Mouse (Mus musculus): Measurements from ENCODE around the gene Tmem215.

GRCm38 (mm10) chr4:40434388-40434787 lies 37.6 kb upstream of the Tmem215 start:
- no peak for TF ChIP-seq MYOG (IDR thresholded peaks at IDR 0.05; ENCODE audit: control insufficient read depth in 1 of 3, insufficient read depth in 1 of 3, insufficient read length in 2 of 3, low read depth in 2 of 3)
- no peak for TF ChIP-seq E2F4 (IDR thresholded peaks at IDR 0.05; ENCODE audit: insufficient read depth)
- TF ChIP-seq TCF3 (IDR thresholded peaks at IDR 0.05; ENCODE audit: insufficient read length, low read depth) = no peak
- TF ChIP-seq MAX (IDR thresholded peaks at IDR 0.05; ENCODE audit: low read depth) = no peak
- no peak for TF ChIP-seq POLR2A (IDR thresholded peaks at IDR 0.05; ENCODE audit: insufficient read length, low read depth)
- TF ChIP-seq USF1 (IDR thresholded peaks at IDR 0.05; ENCODE audit: low read depth) = no peak
- TF ChIP-seq TCF12 (IDR thresholded peaks at IDR 0.05; ENCODE audit: insufficient read depth, poor library complexity, severe bottlenecking) = no peak
- no peak for TF ChIP-seq MYOD1 (IDR thresholded peaks at IDR 0.05; ENCODE audit: control insufficient read depth in 1 of 3, insufficient read length in 2 of 3, low read depth in 2 of 3)
- TF ChIP-seq CEBPB (IDR thresholded peaks at IDR 0.05; ENCODE audit: insufficient read depth, poor library complexity, severe bottlenecking) = no peak

Measured in myocyte (in vitro differentiated cells).